1 mouse cellular context compared by ENCODE assay signal in the genomic region with DNA sequence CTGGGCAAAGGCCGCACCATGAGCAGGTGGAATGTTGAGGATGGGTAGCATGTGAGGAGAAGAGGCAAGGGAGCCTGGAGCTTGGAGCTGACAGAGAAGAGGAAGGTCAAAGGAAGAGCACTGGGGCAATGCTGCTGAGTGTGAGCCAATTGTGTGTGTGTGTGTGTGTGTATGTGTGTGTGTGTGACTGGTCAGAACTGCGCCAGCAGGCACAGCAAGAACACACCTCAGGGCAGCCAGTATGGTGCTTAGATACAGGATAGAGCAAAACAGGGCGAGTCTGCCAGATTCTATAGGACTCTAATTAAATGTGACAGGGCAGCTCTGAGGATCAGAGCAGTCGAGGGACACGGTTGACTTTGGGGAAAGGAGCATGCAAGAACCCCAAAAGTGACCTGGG.
TF ChIP-seq lines count a peak whose summit lies in the region.

No protein-coding gene starts in this region.

TF ChIP-seq in C2C12, 6 proteins besides CTCF, POLR2A, EP300 and RAD21:
- TF ChIP-seq MYOG (IDR thresholded peaks at IDR 0.05; ENCODE audit: control insufficient read depth, extremely low read depth, insufficient read length) (no peak), USF1 (IDR thresholded peaks at IDR 0.05; ENCODE audit: low read depth) (no peak)
TF ChIP-seq in C2C12: peak in this region for 0.
